ENCODE assay signal across 10 mouse cellular contexts in genomic region chr14:20392326-20392725, GRCm38 (mm10). TPM values are rescaled to one million over a fixed set of nuclear protein-coding genes. Genes with fewer than 3 reads are reported as not detected.
A peak's percentile ranks its signal among the peaks of the same experiment; 100 is the strongest.
DNase-seq lines count a peak whose midpoint lies in the region; ATAC-seq and TF ChIP-seq lines count a peak whose summit lies in the region.
"Had no signal": no experiment of that assay in that cellular context is flagged by ENCODE, and none has a peak within 500 bp of the region (broad histone marks: within the 10 kb centered on the region; RNA-seq: fewer than 3 reads in every experiment).

No protein-coding gene starts in this region.

- peaks cover 13% of the 10 kb centered on the region; the same call in 1 of the 2 replicates for H3K36me3 ChIP-seq in heart, postnatal 0 days (replicated peaks; ENCODE audit: control insufficient read depth, insufficient read depth, low read length)
- H3K36me3 ChIP-seq in heart, adult 2 months (ENCODE audit: control insufficient read depth, insufficient read depth, low read length), result peaks cover 4% of the 10 kb centered on the region
- peaks cover 21% of the 10 kb centered on the region for H3K36me3 ChIP-seq in ES-Bruce4 (ENCODE audit: control insufficient read depth, insufficient read depth, low read length, poor library complexity, severe bottlenecking)
- no peaks in the 10 kb centered on the region for H3K36me3 ChIP-seq in intestine, embryonic 16.5 days (ENCODE audit: control insufficient read depth, insufficient read depth, low read length)

- H3K9me3 ChIP-seq in heart, postnatal 0 days (replicated peaks; ENCODE audit: control insufficient read depth, low read length), result no peaks in the 10 kb centered on the region
- H3K9me3 ChIP-seq in ES-Bruce4 (replicated peaks; ENCODE audit: control insufficient read depth, insufficient read depth, low read length, poor library complexity, severe bottlenecking), result no peaks in the 10 kb centered on the region
- no peaks in the 10 kb centered on the region for H3K9me3 ChIP-seq in intestine, embryonic 16.5 days (ENCODE audit: control insufficient read depth, low read length)
- H3K9me3 ChIP-seq: neural tube, embryonic 12.5 days had no signal

- intact Hi-C loops in heart, adult 2 months (cut with DNase I), result loop anchor here (2.0 to 10.0 kb wide), 3 partner anchors 85 to 252 kb away; partner anchors contain the start of genes Ppp3cb and Usp54

- peak overlapping the region; percentile 54; the same call in 1 of the 2 replicates for H3K4me2 ChIP-seq in heart, postnatal 0 days (ENCODE audit: low read depth, low read length)
- H3K4me2 ChIP-seq in intestine, embryonic 16.5 days (ENCODE audit: low read depth, low read length), result peak overlapping the region; percentile 63; the same call in 1 of the 2 replicates

- H3K4me1 ChIP-seq in heart, postnatal 0 days (ENCODE audit: control insufficient read depth, insufficient read depth), result peaks cover 19% of the 10 kb centered on the region
- peaks cover 2% of the 10 kb centered on the region; the same call in 1 of the 2 replicates for H3K4me1 ChIP-seq in heart, adult 2 months (ENCODE audit: control insufficient read depth, insufficient read depth, low read length)
- H3K4me1 ChIP-seq in ES-Bruce4 (ENCODE audit: control insufficient read depth, insufficient read depth, low read length), result no peaks in the 10 kb centered on the region
- peaks cover 17% of the 10 kb centered on the region for H3K4me1 ChIP-seq in intestine, embryonic 16.5 days (ENCODE audit: control insufficient read depth, insufficient read depth, low read length)

- no peak overlapping the region for H3K9ac ChIP-seq in heart, postnatal 0 days (replicated peaks; ENCODE audit: low read depth, low read length)
- no peak overlapping the region for H3K9ac ChIP-seq in heart, adult 2 months (ENCODE audit: low read depth, low read length)
- H3K9ac ChIP-seq in ES-Bruce4 (ENCODE audit: low read depth, poor library complexity, severe bottlenecking), result peak overlapping the region; percentile 68
- no peak overlapping the region for H3K9ac ChIP-seq in intestine, embryonic 16.5 days (ENCODE audit: low read depth, low read length)

- ATAC-seq in heart, postnatal 0 days (ENCODE audit: insufficient read depth, low read depth), result no peak
- ATAC-seq in intestine, embryonic 16.5 days, result no peak

- no peaks in the 10 kb centered on the region for H3K79me2 ChIP-seq in heart, adult 2 months (replicated peaks; ENCODE audit: control insufficient read depth, insufficient read depth, low read length)

- no peak for TF ChIP-seq POLR2A in heart, adult 2 months (IDR thresholded peaks at IDR 0.05; ENCODE audit: insufficient read depth, low read depth, low read length)
- no peak for TF ChIP-seq POLR2A in ES-Bruce4 (IDR thresholded peaks at IDR 0.05; ENCODE audit: insufficient read depth, low read length)

- no peak for DNase-seq in heart, postnatal 0 days (ENCODE audit: low spot score)
- DNase-seq in heart, adult 2 months, result no peak
- DNase-seq in 416B (ENCODE audit: low read depth), result peak; percentile 48
- DNase-seq in layer of hippocampus, adult 18-20 months (ENCODE audit: low spot score in 2 of 2), result no peak
- DNase-seq in layer of hippocampus, postnatal 36 days, result no peak
- DNase-seq in urinary bladder, adult 18-20 months (ENCODE audit: low spot score in 2 of 2), result no peak
- DNase-seq: gastrocnemius, postnatal 14 days had no signal

- no peak for TF ChIP-seq EP300 in heart, postnatal 0 days (IDR thresholded peaks at IDR 0.05; ENCODE audit: low read depth)
- no peak for TF ChIP-seq EP300 in heart, adult 2 months (IDR thresholded peaks at IDR 0.05; ENCODE audit: insufficient read depth, low read depth, low read length)
- TF ChIP-seq EP300 in ES-Bruce4 (IDR thresholded peaks at IDR 0.05; ENCODE audit: insufficient read depth, low read depth, low read length), result no peak

- TF ChIP-seq CTCF in heart, postnatal 0 days (IDR thresholded peaks at IDR 0.05; ENCODE audit: low read depth), result no peak
- TF ChIP-seq CTCF in heart, adult 2 months (IDR thresholded peaks at IDR 0.05), result no peak
- TF ChIP-seq CTCF in ES-Bruce4 (IDR thresholded peaks at IDR 0.05; ENCODE audit: low read depth, low read length), result no peak

- WGBS in heart, postnatal 0 days, result 81% methylated on average over 3 of the region's 4 CpGs
- WGBS in heart, adult 2 months, result 78% methylated on average over 4 of the region's 4 CpGs
- 85% methylated on average over 3 of the region's 4 CpGs for WGBS in intestine, embryonic 16.5 days

- H3K27me3 ChIP-seq in heart, postnatal 0 days (ENCODE audit: control insufficient read depth, insufficient read depth, low read length), result no peaks in the 10 kb centered on the region
- no peaks in the 10 kb centered on the region for H3K27me3 ChIP-seq in heart, adult 2 months (ENCODE audit: control insufficient read depth, insufficient read depth, low read length)
- H3K27me3 ChIP-seq in ES-Bruce4 (ENCODE audit: control insufficient read depth, insufficient read depth, low read length, poor library complexity, severe bottlenecking), result no peaks in the 10 kb centered on the region
- H3K27me3 ChIP-seq in intestine, embryonic 16.5 days (replicated peaks; ENCODE audit: control insufficient read depth, insufficient read depth, low read length), result no peaks in the 10 kb centered on the region
- H3K27me3 ChIP-seq: neural tube, embryonic 12.5 days had no signal

- no peak overlapping the region for H3K4me3 ChIP-seq in heart, postnatal 0 days (ENCODE audit: low read depth, low read length)
- H3K4me3 ChIP-seq in heart, adult 2 months, result no peak overlapping the region
- H3K4me3 ChIP-seq in ES-Bruce4 (ENCODE audit: low read depth, low read length), result peak overlapping the region; percentile 46; the same call in 1 of the 2 replicates
- no peak overlapping the region for H3K4me3 ChIP-seq in intestine, embryonic 16.5 days (ENCODE audit: low read length)

- H3K27ac ChIP-seq in heart, postnatal 0 days (ENCODE audit: low read depth), result no peak overlapping the region
- no peak overlapping the region for H3K27ac ChIP-seq in heart, adult 2 months
- H3K27ac ChIP-seq in ES-Bruce4 (ENCODE audit: insufficient read depth, low read length), result no peak overlapping the region
- H3K27ac ChIP-seq in intestine, embryonic 16.5 days (ENCODE audit: low read length), result no peak overlapping the region
- H3K27ac ChIP-seq: neural tube, embryonic 12.5 days had no signal

RNA-seq across cellular contexts. Expression of gene Mrps16, which starts 1.1 kb away (rescaled TPM):
- total RNA-seq in heart, postnatal 0 days (2014; rRNA removed; ENCODE audit: low replicate concordance), result 67.4 and 79.3 TPM in 2 replicates
- 122 and 127 TPM in 2 replicates for polyA plus RNA-seq in heart, postnatal 0 days (2015; fragmentation: Nextera tagmentation; extraction: Ambion mirVana)
- total RNA-seq in heart, adult 2 months (2021), result 10 to 100 TPM; 68.6 to 74.9 TPM
- polyA plus RNA-seq in heart, adult 2 months (2012; rRNA removed), result 54.7 and 65.4 TPM in 2 replicates
- polyA plus RNA-seq in ES-Bruce4 (2011; ENCODE audit: insufficient read depth, insufficient read length, low read depth, missing spikeins), result 55.7 and 69.6 TPM in 2 replicates
- polyA plus RNA-seq in intestine, embryonic 16.5 days (2015; fragmentation: Nextera tagmentation; extraction: Ambion mirVana), result 97.6 and 100 TPM in 2 replicates
- total RNA-seq in layer of hippocampus, adult 18-20 months (2021), result 10 to 100 TPM; 32.4 to 37.1 TPM
- total RNA-seq in layer of hippocampus, postnatal 36 days (2021), result 10 to 100 TPM; 34.0 to 37.4 TPM

RNA-seq across cellular contexts. Expression of gene Dnajc9, which starts 3.6 kb away (rescaled TPM):
- total RNA-seq in heart, postnatal 0 days (2014; rRNA removed; ENCODE audit: low replicate concordance), result 20.6 and 41.9 TPM in 2 replicates
- polyA plus RNA-seq in heart, postnatal 0 days (2015; fragmentation: Nextera tagmentation; extraction: Ambion mirVana), result 41.4 and 44.7 TPM in 2 replicates
- 10 to 100 TPM; 11.9 to 13.4 TPM for total RNA-seq in heart, adult 2 months (2021)
- 7.2 and 8.2 TPM in 2 replicates for polyA plus RNA-seq in heart, adult 2 months (2012; rRNA removed)
- polyA plus RNA-seq in ES-Bruce4 (2011; ENCODE audit: insufficient read depth, insufficient read length, low read depth, missing spikeins), result 107 and 121 TPM in 2 replicates
- 99.2 and 119 TPM in 2 replicates for polyA plus RNA-seq in intestine, embryonic 16.5 days (2015; fragmentation: Nextera tagmentation; extraction: Ambion mirVana)
- total RNA-seq in layer of hippocampus, adult 18-20 months (2021), result 10 to 100 TPM; 31.1 to 32.2 TPM
- 10 to 100 TPM; 24.8 to 25.0 TPM for total RNA-seq in layer of hippocampus, postnatal 36 days (2021)

RNA-seq across cellular contexts. Expression of gene Fam149b, which starts 44.4 kb away (rescaled TPM):
- 43.7 and 49.4 TPM in 2 replicates for total RNA-seq in heart, postnatal 0 days (2014; rRNA removed; ENCODE audit: low replicate concordance)
- polyA plus RNA-seq in heart, postnatal 0 days (2015; fragmentation: Nextera tagmentation; extraction: Ambion mirVana), result 16.5 and 19.1 TPM in 2 replicates
- 10 to 100 TPM; 29.6 to 30.1 TPM for total RNA-seq in heart, adult 2 months (2021)
- 23.1 and 36.5 TPM in 2 replicates for polyA plus RNA-seq in heart, adult 2 months (2012; rRNA removed)
- polyA plus RNA-seq in ES-Bruce4 (2011; ENCODE audit: insufficient read depth, insufficient read length, low read depth, missing spikeins), result 37.0 and 44.9 TPM in 2 replicates
- polyA plus RNA-seq in intestine, embryonic 16.5 days (2015; fragmentation: Nextera tagmentation; extraction: Ambion mirVana), result 24.8 and 25.6 TPM in 2 replicates
- 10 to 100 TPM; 46.3 to 47.6 TPM for total RNA-seq in layer of hippocampus, adult 18-20 months (2021)
- total RNA-seq in layer of hippocampus, postnatal 36 days (2021), result 10 to 100 TPM; 50.8 to 53.1 TPM

RNA-seq across cellular contexts. Expression of gene Ecd, which starts 44.4 kb away (rescaled TPM):
- 19.1 and 38.5 TPM in 2 replicates for total RNA-seq in heart, postnatal 0 days (2014; rRNA removed; ENCODE audit: low replicate concordance)
- 23.2 and 24.3 TPM in 2 replicates for polyA plus RNA-seq in heart, postnatal 0 days (2015; fragmentation: Nextera tagmentation; extraction: Ambion mirVana)
- total RNA-seq in heart, adult 2 months (2021), result 10 to 100 TPM; 31.7 to 36.9 TPM
- 16.2 and 26.2 TPM in 2 replicates for polyA plus RNA-seq in heart, adult 2 months (2012; rRNA removed)
- polyA plus RNA-seq in ES-Bruce4 (2011; ENCODE audit: insufficient read depth, insufficient read length, low read depth, missing spikeins), result 62.2 and 67.2 TPM in 2 replicates
- polyA plus RNA-seq in intestine, embryonic 16.5 days (2015; fragmentation: Nextera tagmentation; extraction: Ambion mirVana), result 42.5 and 46.9 TPM in 2 replicates
- 10 to 100 TPM; 31.5 to 32.4 TPM for total RNA-seq in layer of hippocampus, adult 18-20 months (2021)
- total RNA-seq in layer of hippocampus, postnatal 36 days (2021), result 10 to 100 TPM; 34.9 to 35.5 TPM

RNA-seq across cellular contexts. Expression of gene Cfap70, which starts 59.7 kb away (rescaled TPM):
- 0.15 TPM in 1 of 2 replicates, not detected in the other for total RNA-seq in heart, postnatal 0 days (2014; rRNA removed; ENCODE audit: low replicate concordance)
- polyA plus RNA-seq in heart, postnatal 0 days (2015; fragmentation: Nextera tagmentation; extraction: Ambion mirVana), result 0.11 and 0.38 TPM in 2 replicates
- total RNA-seq in heart, adult 2 months (2021), result not detected
- polyA plus RNA-seq in heart, adult 2 months (2012; rRNA removed), result 0.70 TPM in 1 of 2 replicates, not detected in the other
- 0.50 and 2.1 TPM in 2 replicates for polyA plus RNA-seq in ES-Bruce4 (2011; ENCODE audit: insufficient read depth, insufficient read length, low read depth, missing spikeins)
- 0.12 and 0.18 TPM in 2 replicates for polyA plus RNA-seq in intestine, embryonic 16.5 days (2015; fragmentation: Nextera tagmentation; extraction: Ambion mirVana)
- total RNA-seq in layer of hippocampus, adult 18-20 months (2021), result 1 to 10 TPM; 1.4 to 1.9 TPM
- total RNA-seq in layer of hippocampus, postnatal 36 days (2021), result 1 to 10 TPM in 1 of 2 experiments, under 1 TPM in 1; 0.75 to 2.4 TPM
